Mouse (Mus musculus) forebrain, embryonic 14.5 days (tissue): ENCODE measurements around the gene Tnfsf13b. TPM values are rescaled to one million over a fixed set of nuclear protein-coding genes. Genes with fewer than 3 reads are reported as not detected.

Experiments
- ATAC-seq: fragments of 200-750 bp; cut with Nextera tagmentation; 2 replicates; pipeline ENCODE4 v1.8.0; 2017; ENCODE audit warnings: mild to moderate bottlenecking, moderate library complexity
- DNase-seq: peaks from one replicate; pipeline ENCODE4 v3.0.0-alpha.2; 2015; ENCODE audit warnings: low spot score
- H3K27ac ChIP-seq: fragments of 300-500 bp; sonication (generic); 2 replicates; pipeline ENCODE4 v1.5.1; 2014; ENCODE audit warnings: low read depth, mild to moderate bottlenecking, control low read depth, low read length, moderate library complexity
- H3K27me3 ChIP-seq: fragments of 300-500 bp; sonication (generic); replicated peaks from 2 replicates; pipeline ENCODE4 v1.6.1; 2014; ENCODE audit warnings: low read length, control low read depth, mixed read lengths; ENCODE audit not compliant: control insufficient read depth, insufficient read depth
- H3K36me3 ChIP-seq: fragments of 300-500 bp; sonication (generic); 2 replicates; pipeline ENCODE4 v1.6.1; 2014; ENCODE audit warnings: low read length, control low read depth; ENCODE audit not compliant: control insufficient read depth, insufficient read depth
- H3K4me1 ChIP-seq: fragments of 300-500 bp; sonication (generic); 2 replicates; pipeline ENCODE4 v1.6.1; 2014; ENCODE audit warnings: antibody characterized with exemption, low read length, control low read depth; ENCODE audit not compliant: control insufficient read depth, insufficient read depth
- H3K4me2 ChIP-seq: fragments of 300-500 bp; sonication (generic); 2 replicates; pipeline ENCODE4 v1.6.1; 2014; ENCODE audit warnings: mild to moderate bottlenecking, control low read depth, low read length
- H3K4me3 ChIP-seq: fragments of 300-500 bp; sonication (generic); 2 replicates; pipeline ENCODE4 v1.5.1; 2014; ENCODE audit warnings: low read depth, low read length, control low read depth
- H3K9ac ChIP-seq: fragments of 300-500 bp; sonication (generic); 2 replicates; pipeline ENCODE4 v1.6.1; 2014; ENCODE audit warnings: mild to moderate bottlenecking, low read length, control low read depth, moderate library complexity
- H3K9me3 ChIP-seq: fragments of 300-500 bp; sonication (generic); replicated peaks from 2 replicates; pipeline ENCODE4 v1.6.1; 2016; ENCODE audit warnings: low read length, control low read depth, mixed read lengths; ENCODE audit not compliant: control insufficient read depth
- WGBS: fragments of 180-500 bp; shearing (Covaris S2); extraction: QIAGEN DNeasy Blood & Tissue Kit; methylation state at CpG from one replicate; pipeline ENCODE4 v1.1.7; 2014; 5-methylcytosine and 5-hydroxymethylcytosine counted together
- polyA plus RNA-seq: library from polyadenylated mRNA; unstranded; fragments of >200 nt; fragmentation: Nextera tagmentation; extraction: Ambion mirVana; gene quantifications from 2 replicates; pipeline ENCODE4 v1.2.1, GENCODE M21; 2014

Gene Tnfsf13b
- polyA plus RNA-seq: 0.09 and 0.22 TPM in 2 replicates

DNA sequence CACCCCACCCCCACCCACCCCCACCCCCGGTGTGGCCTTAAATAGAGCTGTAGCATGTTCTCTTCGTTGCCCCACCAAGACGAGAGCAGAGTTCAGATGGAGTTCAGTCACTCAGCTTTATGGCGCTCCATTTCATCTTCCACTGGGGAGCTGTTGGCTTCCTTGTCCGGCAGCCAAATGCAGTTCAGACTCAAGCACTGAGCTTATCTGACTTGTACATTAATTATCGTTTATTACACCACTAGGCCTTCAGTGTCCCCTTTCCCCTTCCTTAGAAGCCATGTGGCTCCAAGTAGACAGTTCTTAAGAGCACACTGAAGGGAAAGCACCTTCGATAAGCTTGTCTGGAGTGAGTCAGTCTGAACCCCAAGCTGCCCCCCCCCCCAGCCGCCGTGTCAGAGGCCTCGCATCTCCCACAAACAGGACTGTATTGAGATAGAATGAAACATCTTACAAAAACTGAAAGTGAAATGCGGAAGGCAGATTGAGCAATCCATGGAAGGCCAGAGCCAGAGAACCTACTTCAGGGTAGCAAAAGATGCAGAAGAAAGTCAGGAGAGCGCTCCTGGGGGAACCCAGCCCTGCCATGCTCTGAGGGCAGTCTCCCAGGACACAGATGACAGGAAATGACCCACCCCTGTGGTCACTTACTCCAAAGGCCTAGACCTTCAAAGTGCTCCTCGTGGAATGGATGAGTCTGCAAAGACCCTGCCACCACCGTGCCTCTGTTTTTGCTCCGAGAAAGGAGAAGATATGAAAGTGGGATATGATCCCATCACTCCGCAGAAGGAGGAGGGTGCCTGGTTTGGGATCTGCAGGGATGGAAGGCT is at the start of gene Tnfsf13b:
TSS of gene Tnfsf13b (plus strand) at position 312 of the 830 bp plus-strand sequence.
- Histone ChIP-seq H3K27ac (no peak within 1 kb of the TSS), H3K27me3 (no peaks in the 10 kb centered on the region), H3K4me3 (peak within 1 kb of the TSS; percentile 39), H3K9me3 (no peaks in the 10 kb centered on the region), H3K4me2 (peak within 1 kb of the TSS; percentile 78), H3K36me3 (no peaks in the 10 kb centered on the region), H3K4me1 (no peaks in the 10 kb centered on the region), H3K9ac (peak within 1 kb of the TSS; percentile 58)
- no peak for ATAC-seq
- DNase-seq: no peak
- 82% methylated on average over 16 of the region's 16 CpGs for WGBS

DNA sequence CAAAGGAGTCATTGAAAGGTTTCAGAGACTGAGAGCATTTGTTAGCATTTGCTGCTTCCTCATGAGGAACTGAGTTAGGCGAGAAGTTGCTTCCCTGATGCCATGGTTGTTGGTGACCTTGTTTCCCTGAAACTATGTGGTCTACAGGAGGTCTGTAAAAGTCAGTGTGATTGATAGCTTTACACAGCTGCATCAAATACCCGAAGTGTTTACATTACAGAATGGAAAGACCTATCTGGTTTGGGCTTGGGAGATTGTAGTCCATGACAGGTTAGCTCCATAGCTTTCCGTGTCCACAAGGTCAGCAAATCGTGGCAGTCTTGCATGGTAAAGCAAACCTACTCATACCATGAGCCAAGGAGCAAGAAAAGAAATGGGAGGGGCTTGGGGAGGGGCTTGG is 47.9 kb upstream of the Tnfsf13b start:
- no peaks in the 10 kb centered on the region for H3K4me1 ChIP-seq
- H3K36me3 ChIP-seq: no peaks in the 10 kb centered on the region
- no peak for DNase-seq
- WGBS: 84% methylated on average over 4 of the region's 4 CpGs
- no peaks in the 10 kb centered on the region for H3K27me3 ChIP-seq
- H3K4me2 ChIP-seq: no peak overlapping the region
- H3K9me3 ChIP-seq: no peaks in the 10 kb centered on the region
- no peak overlapping the region for H3K27ac ChIP-seq
- no peak for ATAC-seq
- no peak overlapping the region for H3K4me3 ChIP-seq
- no peak overlapping the region for H3K9ac ChIP-seq

GRCm38 (mm10) chr8:9959919-9960318 is 46.3 kb upstream of the Tnfsf13b start:
- no peak overlapping the region for H3K9ac ChIP-seq
- DNase-seq: no peak
- no peak overlapping the region for H3K4me3 ChIP-seq
- ATAC-seq: no peak
- H3K27me3 ChIP-seq: no peaks in the 10 kb centered on the region
- no peak overlapping the region for H3K4me2 ChIP-seq
- H3K36me3 ChIP-seq: no peaks in the 10 kb centered on the region
- no peaks in the 10 kb centered on the region for H3K9me3 ChIP-seq
- H3K27ac ChIP-seq: no peak overlapping the region
- 90% methylated on average over 2 of the region's 2 CpGs for WGBS
- H3K4me1 ChIP-seq: no peaks in the 10 kb centered on the region

GRCm38 (mm10) chr8:9971866-9972265 is 34.4 kb upstream of the Tnfsf13b start:
- Histone ChIP-seq H3K9me3 (no peaks in the 10 kb centered on the region), H3K27me3 (no peaks in the 10 kb centered on the region), H3K36me3 (peaks cover 35% of the 10 kb centered on the region), H3K4me2 (no peak overlapping the region), H3K4me3 (no peak overlapping the region), H3K9ac (no peak overlapping the region), H3K27ac (no peak overlapping the region), H3K4me1 (peaks cover 9% of the 10 kb centered on the region)
- no peak for ATAC-seq
- DNase-seq: no peak
- WGBS: 97% methylated on average over 9 of the region's 9 CpGs

DNA sequence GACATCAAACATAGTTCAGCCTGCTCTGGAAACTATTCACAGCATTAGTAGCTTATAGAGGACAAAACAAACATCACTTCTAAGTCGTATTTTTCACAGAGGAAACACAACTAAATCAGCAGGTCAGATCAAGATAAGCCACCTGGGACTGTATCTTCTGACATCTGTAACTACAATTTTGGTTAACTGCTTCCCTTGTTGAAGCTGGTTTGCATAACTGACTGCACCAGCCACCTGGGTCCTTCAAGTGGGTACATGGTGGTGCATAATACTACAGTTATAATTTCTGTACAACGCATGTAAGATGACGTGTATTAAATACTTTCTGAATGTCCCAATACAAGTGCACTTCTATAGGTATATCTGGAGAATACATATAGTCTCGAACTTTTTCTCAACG is 31.0 kb upstream of the Tnfsf13b start:
- peaks cover 27% of the 10 kb centered on the region for H3K4me1 ChIP-seq
- no peak overlapping the region for H3K27ac ChIP-seq
- no peaks in the 10 kb centered on the region for H3K9me3 ChIP-seq
- no peaks in the 10 kb centered on the region for H3K27me3 ChIP-seq
- peaks cover 25% of the 10 kb centered on the region for H3K36me3 ChIP-seq
- H3K4me2 ChIP-seq: peak overlapping the region; percentile 76
- DNase-seq (no peak), ATAC-seq (no peak)
- H3K4me3 ChIP-seq: peak overlapping the region; percentile 66
- H3K9ac ChIP-seq: peak overlapping the region; percentile 75; the same call in 1 of the 2 replicates
- 50% methylated on average over 5 of the region's 5 CpGs for WGBS

DNA sequence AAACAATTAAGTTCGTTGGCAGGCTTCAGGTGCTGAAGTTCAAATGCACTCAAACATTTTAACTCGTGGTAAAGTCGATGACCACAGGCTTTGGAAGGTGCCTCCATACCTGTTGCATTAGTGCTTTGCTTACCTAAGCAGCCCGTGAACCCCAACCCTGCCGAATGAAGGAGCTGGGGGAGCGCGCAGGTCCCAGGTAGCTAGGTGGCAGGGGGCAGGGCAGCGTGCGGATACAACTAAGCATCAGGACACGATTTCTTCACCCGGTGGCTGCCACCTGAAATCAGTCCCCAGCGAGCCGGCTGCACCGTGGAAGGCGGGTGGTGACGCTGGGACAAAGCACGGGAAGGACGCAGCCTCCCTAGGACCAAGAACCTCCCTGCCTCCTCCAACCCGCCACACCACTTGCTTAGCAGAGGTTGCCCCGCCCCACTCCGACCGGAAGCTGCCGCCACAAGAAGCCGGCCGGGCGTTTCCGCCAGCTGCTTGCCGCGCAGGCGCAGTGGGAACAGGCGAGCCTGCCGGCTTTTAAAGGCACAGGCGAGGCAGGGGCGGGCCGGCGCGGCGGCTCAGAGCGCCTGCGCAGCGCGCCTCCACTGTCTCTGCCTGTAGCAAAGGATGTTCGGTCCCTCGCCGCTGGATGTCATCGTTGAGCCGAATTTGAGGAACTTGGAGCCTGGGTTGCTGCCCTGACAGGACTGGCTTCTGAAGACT is 30.2 kb upstream of the Tnfsf13b start:
- peak; percentile 96 for ATAC-seq
- peaks cover 27% of the 10 kb centered on the region for H3K4me1 ChIP-seq
- WGBS: under 1% methylated on average over 46 of the region's 47 CpGs
- peak overlapping the region; percentile 66 for H3K4me3 ChIP-seq
- peak overlapping the region; percentile 76 for H3K4me2 ChIP-seq
- H3K27me3 ChIP-seq: no peaks in the 10 kb centered on the region
- DNase-seq: peak; percentile 99
- no peaks in the 10 kb centered on the region for H3K9me3 ChIP-seq
- peaks cover 22% of the 10 kb centered on the region for H3K36me3 ChIP-seq
- peak overlapping the region; percentile 75 for H3K9ac ChIP-seq
- 0 out of 2 replicates have a peak overlapping the region, but pooled peaks have one; percentile 44 for H3K27ac ChIP-seq

DNA sequence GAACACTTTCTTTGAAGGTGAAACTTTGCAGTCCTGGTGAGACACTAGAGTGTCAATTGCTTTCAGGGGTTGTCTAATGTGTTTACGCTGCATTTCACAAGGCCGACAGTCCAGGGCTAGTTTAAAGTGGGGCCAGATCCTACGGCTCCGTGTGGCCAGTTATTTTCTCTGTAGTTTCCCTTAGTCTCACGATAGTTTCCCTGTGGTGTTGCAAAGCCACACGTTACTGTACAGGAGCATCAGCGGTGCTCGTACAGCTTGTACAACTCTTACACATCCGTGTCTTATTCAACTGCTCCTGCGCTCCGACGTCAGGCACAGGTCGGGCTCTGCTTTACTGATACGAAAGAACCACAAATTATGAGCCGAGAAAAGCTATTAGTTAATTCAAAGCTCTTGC is 29.3 kb upstream of the Tnfsf13b start:
- H3K4me2 ChIP-seq: peak overlapping the region; percentile 84
- peak overlapping the region; percentile 93 for H3K9ac ChIP-seq
- no peak overlapping the region for H3K27ac ChIP-seq
- H3K27me3 ChIP-seq: no peaks in the 10 kb centered on the region
- 46% methylated on average over 15 of the region's 15 CpGs for WGBS
- no peaks in the 10 kb centered on the region for H3K9me3 ChIP-seq
- peaks cover 13% of the 10 kb centered on the region for H3K36me3 ChIP-seq
- ATAC-seq (no peak), DNase-seq (peak; percentile 8)
- H3K4me3 ChIP-seq: peak overlapping the region; percentile 93
- H3K4me1 ChIP-seq: peaks cover 27% of the 10 kb centered on the region

DNA sequence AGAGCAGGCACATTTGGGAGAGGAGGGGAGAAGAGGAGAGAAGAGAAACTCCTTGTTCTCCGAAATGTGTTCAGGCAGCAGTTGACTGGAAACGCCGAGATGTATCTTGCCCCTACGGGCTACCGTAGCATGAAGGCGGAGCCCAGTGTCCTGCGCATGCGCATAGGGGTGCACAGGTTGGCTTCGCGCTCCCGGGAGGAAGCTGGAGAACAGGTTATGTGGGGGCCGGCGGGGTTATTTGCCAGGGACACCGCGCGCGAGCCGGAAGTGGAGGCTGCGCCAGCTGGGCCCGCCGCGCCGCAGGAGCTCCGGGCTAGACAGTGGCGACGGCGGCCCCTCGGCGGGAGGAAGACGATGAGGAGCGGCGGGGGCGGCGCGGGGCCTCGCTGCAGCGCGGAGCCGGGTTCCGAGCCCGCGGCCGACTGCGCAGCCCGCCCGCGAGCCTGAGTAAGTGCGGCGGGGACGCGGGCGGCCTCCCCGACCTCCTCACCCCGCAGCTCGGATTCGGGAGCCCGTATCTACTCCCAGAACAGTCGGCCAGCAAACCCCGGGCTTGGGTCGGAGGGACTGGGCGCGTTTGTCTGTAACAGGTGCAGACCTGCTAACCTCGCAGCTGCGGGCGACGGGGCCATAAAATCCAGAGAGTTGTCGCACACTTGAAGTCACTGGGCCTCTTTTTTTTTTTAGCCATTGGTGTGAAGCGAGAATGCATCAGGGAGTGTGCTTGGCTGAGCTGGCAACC is 28.5 kb upstream of the Tnfsf13b start, which contains the start of the genes Lig4 and Abhd13:
TSS of gene Lig4 (minus strand) at position 114 of the 742 bp plus-strand sequence.
TSS of gene Abhd13 (plus strand) at position 135 of the 742 bp plus-strand sequence.
- Histone ChIP-seq H3K4me1 (peaks cover 27% of the 10 kb centered on the region), H3K36me3 (peaks cover 5% of the 10 kb centered on the region), H3K27ac (peak within 1 kb of the TSS; percentile 75), H3K4me3 (peak within 1 kb of the TSS; percentile 93), H3K4me2 (peak within 1 kb of the TSS; percentile 84), H3K9ac (peak within 1 kb of the TSS; percentile 93), H3K9me3 (no peaks in the 10 kb centered on the region), H3K27me3 (no peaks in the 10 kb centered on the region)
- ATAC-seq (peak; percentile 68), DNase-seq (peak; percentile 97)
- under 1% methylated on average over 67 of the region's 68 CpGs for WGBS
